Mouse (Mus musculus): ENCODE measurements around the gene Nrxn2. TPM values are rescaled to one million over a fixed set of nuclear protein-coding genes. Genes with fewer than 3 reads are reported as not detected.

Nrxn2 gene
- total RNA-seq, 4 experiments from 2014 or later: 3.3 to 6.8 (median 4.1) TPM

GRCm38 (mm10) chr19:6542367-6543034, 124.0 kb downstream of the Nrxn2 start, which contains the start of gene Slc22a12:
Gene Slc22a12 (minus strand): TSS chr19:6543032.
- no peak for DNase-seq (ENCODE audit: low spot score)

- DNase-seq (ENCODE audit: low spot score): no peak
Measured at GRCm38 (mm10) chr19:6543035-6543383, 124.5 kb downstream of the Nrxn2 start.

- DNase-seq (ENCODE audit: low spot score): no peak
Measured at GRCm38 (mm10) chr19:6543518-6543917, 125.0 kb downstream of the Nrxn2 start.

- DNase-seq (ENCODE audit: low spot score): no peak
Measured at GRCm38 (mm10) chr19:6544712-6545111, 126.2 kb downstream of the Nrxn2 start.

GRCm38 (mm10) chr19:6545481-6545880, 127.0 kb downstream of the Nrxn2 start:
- no peak for DNase-seq (ENCODE audit: low spot score)

- no peak for DNase-seq (ENCODE audit: low spot score)
Measured at GRCm38 (mm10) chr19:6546096-6546495, 127.6 kb downstream of the Nrxn2 start.

GRCm38 (mm10) chr19:6547801-6548200, 129.3 kb downstream of the Nrxn2 start:
- no peak for DNase-seq (ENCODE audit: low spot score)

GRCm38 (mm10) chr19:6548431-6549410, 130.2 kb downstream of the Nrxn2 start:
- no peak for DNase-seq (ENCODE audit: low spot score)

- DNase-seq (ENCODE audit: low spot score): no peak
Measured at GRCm38 (mm10) chr19:6549566-6549965, 131.0 kb downstream of the Nrxn2 start.

- no peak for DNase-seq (ENCODE audit: low spot score)
Measured at GRCm38 (mm10) chr19:6551215-6551614, 132.7 kb downstream of the Nrxn2 start.

GRCm38 (mm10) chr19:6552302-6553028, 133.9 kb downstream of the Nrxn2 start:
- no peak for DNase-seq (ENCODE audit: low spot score)

- DNase-seq (ENCODE audit: low spot score): no peak
Measured at GRCm38 (mm10) chr19:6553174-6553573, 134.6 kb downstream of the Nrxn2 start.

- peak; percentile 66 for DNase-seq (ENCODE audit: low spot score)
Measured at GRCm38 (mm10) chr19:6553819-6554582, 135.5 kb downstream of the Nrxn2 start.

- DNase-seq (ENCODE audit: low spot score): no peak
Measured at GRCm38 (mm10) chr19:6559576-6559975, 141.0 kb downstream of the Nrxn2 start.

- no peak for DNase-seq (ENCODE audit: low spot score)
Measured at GRCm38 (mm10) chr19:6560246-6560815, 141.8 kb downstream of the Nrxn2 start.

- DNase-seq (ENCODE audit: low spot score): no peak
Measured at GRCm38 (mm10) chr19:6565136-6565535, 146.6 kb downstream of the Nrxn2 start.

- DNase-seq (ENCODE audit: low spot score): no peak
Measured at GRCm38 (mm10) chr19:6566450-6566849, 147.9 kb downstream of the Nrxn2 start.

- no peak for DNase-seq (ENCODE audit: low spot score)
Measured at GRCm38 (mm10) chr19:6569021-6569420, 150.5 kb downstream of the Nrxn2 start.

GRCm38 (mm10) chr19:6569561-6569960, 151.0 kb downstream of the Nrxn2 start:
- DNase-seq (ENCODE audit: low spot score): no peak

GRCm38 (mm10) chr19:6571476-6571875, 152.9 kb downstream of the Nrxn2 start:
- no peak for DNase-seq (ENCODE audit: low spot score)

GRCm38 (mm10) chr19:6572001-6572400, 153.5 kb downstream of the Nrxn2 start:
- no peak for DNase-seq (ENCODE audit: low spot score)

Measured in heart, adult 8-10 months (tissue).